Mouse (Mus musculus) small intestine, adult 2 months (tissue): Measurements from ENCODE around the gene Tbk1. TPM values are rescaled to one million over a fixed set of nuclear protein-coding genes. Genes with fewer than 3 reads are reported as not detected.
A peak's percentile ranks its signal among the peaks of the same experiment; 100 is the strongest.

Experiments
- H3K27ac ChIP-seq: fragments of 200-500 bp; 2 replicates; pipeline ENCODE4 v1.5.1; 2012; ENCODE audit warnings: low read depth, low read length, control low read depth, inconsistent platforms; ENCODE audit not compliant: insufficient read depth
- H3K27me3 ChIP-seq: fragments of 200-500 bp; 2 replicates; pipeline ENCODE4 v1.6.1; 2012; ENCODE audit warnings: mild to moderate bottlenecking, moderate library complexity, low read length, inconsistent platforms; ENCODE audit not compliant: control insufficient read depth, insufficient read depth
- H3K36me3 ChIP-seq: fragments of 200-500 bp; 2 replicates; pipeline ENCODE4 v1.6.1; 2012; ENCODE audit warnings: mild to moderate bottlenecking, low read length, control low read depth, inconsistent platforms; ENCODE audit not compliant: control insufficient read depth, insufficient read depth
- H3K4me1 ChIP-seq: fragments of 200-500 bp; 2 replicates; pipeline ENCODE4 v1.6.1; 2012; ENCODE audit warnings: low read length, inconsistent platforms, mixed read lengths; ENCODE audit not compliant: control insufficient read depth, insufficient read depth, insufficient read length
- H3K4me3 ChIP-seq: fragments of 200-500 bp; 2 replicates; pipeline ENCODE4 v1.5.1; 2012; ENCODE audit warnings: low read depth, mild to moderate bottlenecking, control low read depth, inconsistent platforms, low read length, moderate library complexity
- CTCF ChIP-seq: fragments of 200-500 bp; IDR thresholded peaks from 2 replicates; pipeline ENCODE4 v1.5.1; 2012; ENCODE audit warnings: low read depth, mild to moderate bottlenecking, control low read depth, inconsistent platforms, low read length, moderate library complexity, mixed read lengths; ENCODE audit not compliant: insufficient replicate concordance, insufficient read length; ENCODE audit errors: extremely low read depth
- POLR2A ChIP-seq: fragments of 200-500 bp; IDR thresholded peaks from 2 replicates; pipeline ENCODE4 v1.6.1; 2012; ENCODE audit warnings: low read depth, mild to moderate bottlenecking, control low read depth, inconsistent platforms, low read length, moderate library complexity
- WGBS: fragments of 180-500 bp; shearing (Covaris S2); methylation state at CpG from one replicate; pipeline ENCODE4 v1.1.7; 2018; 5-methylcytosine and 5-hydroxymethylcytosine counted together
- polyA plus RNA-seq: library from polyadenylated mRNA; depleted of rRNA; stranded (reverse); fragments of >200 nt; gene quantifications from 2 replicates; pipeline ENCODE4 v1.2.3, GENCODE M21; 2012; rRNA removed

The Tbk1 gene
- polyA plus RNA-seq, 1 experiment: 10.2 TPM

DNA sequence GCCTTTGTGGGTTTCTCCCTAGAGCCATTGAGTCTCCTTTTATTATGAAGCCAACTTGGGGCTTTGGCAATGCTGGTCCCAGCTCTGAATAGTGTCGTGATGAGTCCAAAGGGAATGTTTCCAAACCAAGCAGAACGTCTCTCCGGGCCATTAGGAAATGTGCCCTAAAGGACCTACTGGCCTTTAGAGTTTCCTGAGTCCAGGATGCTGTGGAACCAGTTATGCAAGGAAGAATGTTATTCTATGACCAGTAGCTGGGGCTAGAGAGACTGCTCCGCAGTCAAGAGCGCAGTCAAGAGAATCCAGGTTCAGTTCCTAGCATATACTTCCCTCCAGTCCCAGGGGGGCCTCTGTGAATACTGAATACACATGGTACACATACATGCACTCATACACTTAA lies 86.6 kb downstream of the Tbk1 start:
- H3K27ac ChIP-seq: peak overlapping the region; percentile 89
- WGBS: 17% methylated on average over 5 of the region's 5 CpGs
- no peak overlapping the region for H3K4me3 ChIP-seq
- H3K36me3 ChIP-seq: no peaks in the 10 kb centered on the region
- peaks cover 24% of the 10 kb centered on the region for H3K4me1 ChIP-seq
- TF ChIP-seq CTCF (peak; percentile 23; the same call in 1 of the 2 replicates), POLR2A (no peak)
- H3K27me3 ChIP-seq: no peaks in the 10 kb centered on the region

DNA sequence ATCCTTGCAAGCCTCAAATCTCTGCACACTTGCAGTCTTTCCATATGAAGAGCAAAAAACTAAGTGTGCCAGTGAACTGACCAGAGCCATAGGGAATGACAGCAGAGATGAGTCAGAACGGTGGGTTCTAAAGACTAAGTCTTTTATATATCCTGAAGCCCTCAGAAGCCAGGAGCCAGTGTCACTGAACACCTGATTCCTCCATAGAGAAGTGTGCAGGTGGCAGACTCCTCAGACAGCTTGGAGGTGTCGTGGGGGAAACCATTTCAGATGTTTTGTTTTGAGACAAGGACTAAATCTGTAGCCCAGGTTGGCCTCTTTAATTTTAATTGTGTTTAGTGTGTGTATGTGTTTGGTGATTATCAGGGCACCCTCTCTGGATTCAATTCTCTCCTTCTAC lies 87.5 kb downstream of the Tbk1 start:
- Histone ChIP-seq H3K27ac (peak overlapping the region; percentile 55; the same call in 1 of the 2 replicates), H3K4me1 (peaks cover 25% of the 10 kb centered on the region), H3K4me3 (no peak overlapping the region), H3K36me3 (no peaks in the 10 kb centered on the region), H3K27me3 (no peaks in the 10 kb centered on the region)
- 39% methylated on average over 2 of the region's 2 CpGs for WGBS
- TF ChIP-seq CTCF: no peak
- TF ChIP-seq POLR2A: no peak

DNA sequence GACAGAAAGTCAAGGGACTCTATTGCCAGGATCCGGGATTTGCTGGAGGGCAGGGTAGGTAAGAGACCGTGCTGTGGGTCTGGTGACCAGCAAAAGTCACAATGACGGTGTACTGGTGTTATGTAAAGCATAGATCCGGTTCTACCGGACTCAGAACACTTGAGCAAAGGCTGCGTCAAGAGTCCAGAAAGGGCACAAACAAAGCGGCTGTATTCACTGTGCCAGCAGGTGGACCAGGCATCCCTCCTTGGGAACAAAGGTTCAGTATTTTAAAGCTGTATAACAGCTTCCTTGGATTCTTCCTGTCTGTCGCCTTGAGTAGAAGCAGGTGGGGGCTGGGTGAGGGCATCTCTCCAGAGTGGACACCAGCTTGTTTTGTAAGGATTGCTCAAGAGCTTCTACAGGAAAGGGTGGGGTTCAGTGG lies 88.1 kb downstream of the Tbk1 start:
- WGBS: 17% methylated on average over 8 of the region's 8 CpGs
- Histone ChIP-seq H3K4me1 (peaks cover 28% of the 10 kb centered on the region), H3K36me3 (no peaks in the 10 kb centered on the region), H3K27ac (peak overlapping the region; percentile 94), H3K27me3 (no peaks in the 10 kb centered on the region), H3K4me3 (no peak overlapping the region)
- TF ChIP-seq POLR2A (no peak), CTCF (no peak)

DNA sequence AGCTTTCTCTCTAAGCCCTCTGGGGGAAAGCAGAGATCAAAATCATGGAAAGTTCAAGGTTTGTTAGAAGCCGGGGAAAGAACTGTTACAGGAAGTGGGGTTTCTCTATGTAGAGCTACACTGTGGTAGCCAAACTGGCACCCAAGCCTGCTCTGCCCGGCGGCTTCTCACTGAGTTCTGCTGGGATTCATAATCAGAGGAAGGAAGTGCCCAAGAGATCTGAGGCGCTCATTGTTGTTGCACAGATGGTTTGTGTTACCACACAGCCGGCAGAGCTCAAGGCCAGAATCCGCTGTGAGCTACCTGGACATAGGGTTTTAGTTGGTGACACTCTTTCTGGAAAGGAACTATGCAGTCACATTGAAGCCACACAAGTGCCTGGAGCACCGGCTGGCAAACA lies 88.6 kb downstream of the Tbk1 start:
- Histone ChIP-seq H3K36me3 (no peaks in the 10 kb centered on the region), H3K27ac (peak overlapping the region; percentile 94)
- WGBS: 37% methylated on average over 7 of the region's 7 CpGs

DNA sequence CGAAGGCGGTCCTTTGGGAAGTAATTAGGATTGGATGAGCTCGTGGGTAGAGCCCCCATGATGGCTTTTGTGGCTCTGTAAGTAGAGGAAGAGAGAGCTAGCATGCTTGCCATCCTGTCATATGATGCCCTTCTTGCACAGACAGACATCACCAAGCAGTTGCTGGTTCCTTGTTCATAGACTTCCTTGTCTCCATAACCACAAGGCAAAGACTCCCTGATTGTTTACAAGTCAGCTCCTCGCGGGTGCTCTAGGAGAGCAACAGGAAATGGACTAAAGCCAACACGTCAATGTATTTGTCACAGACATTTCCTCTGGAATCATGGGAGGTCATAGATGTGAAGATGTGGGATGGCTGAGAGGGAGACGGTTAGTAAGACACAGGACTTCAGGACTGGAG lies 90.0 kb downstream of the Tbk1 start:
- Histone ChIP-seq H3K27me3 (no peaks in the 10 kb centered on the region), H3K4me3 (no peak overlapping the region), H3K36me3 (no peaks in the 10 kb centered on the region), H3K27ac (no peak overlapping the region), H3K4me1 (peaks cover 37% of the 10 kb centered on the region)
- WGBS: 42% methylated on average over 7 of the region's 7 CpGs
- TF ChIP-seq CTCF: no peak

More for the DNA sequence above, 88.6 kb downstream of the Tbk1 start:
- TF ChIP-seq CTCF: no peak
- no peak for TF ChIP-seq POLR2A
- Histone ChIP-seq H3K27me3 (no peaks in the 10 kb centered on the region), H3K4me1 (peaks cover 30% of the 10 kb centered on the region), H3K4me3 (no peak overlapping the region)

Other genes starting within 250 kb of the Tbk1 start
- gene Tbc1d30, start 235.5 kb downstream of the Tbk1 start, polyA plus RNA-seq: 4.3 and 5.5 TPM in 2 replicates
- gene Gns, start 221.7 kb downstream of the Tbk1 start, polyA plus RNA-seq: 89.5 and 149 TPM in 2 replicates
- 16.5 and 25.8 TPM in 2 replicates for gene Rassf3, start 110.4 kb downstream of the Tbk1 start, polyA plus RNA-seq
- gene Xpot, start 39.5 kb upstream of the Tbk1 start, polyA plus RNA-seq: 34.9 and 35.3 TPM in 2 replicates
- 0.23 and 0.62 TPM in 2 replicates for gene D930020B18Rik, start 54.8 kb upstream of the Tbk1 start, polyA plus RNA-seq
- 2.0 and 2.6 TPM in 2 replicates for gene BC048403, start 153.2 kb upstream of the Tbk1 start, polyA plus RNA-seq